Mouse (Mus musculus): ENCODE results near the gene Gbe1. TPM values are rescaled to one million over a fixed set of nuclear protein-coding genes. Genes with fewer than 3 reads are reported as not detected.

Gbe1 gene
- polyA plus RNA-seq, 1 experiment, result 333 TPM

GRCm38 (mm10) chr16:70585964-70586363, 272.2 kb downstream of the Gbe1 start:
- Histone ChIP-seq H3K4me3 (ENCODE audit: insufficient read depth, low read depth, low read length) (no peak overlapping the region), H3K27ac (replicated peaks; ENCODE audit: low read depth, low read length) (no peak overlapping the region), H3K4me1 (ENCODE audit: control insufficient read depth, insufficient read depth, insufficient read length, low read length) (no peaks in the 10 kb centered on the region)

- no peak overlapping the region for H3K4me3 ChIP-seq (ENCODE audit: insufficient read depth, low read depth, low read length)
- H3K27ac ChIP-seq (replicated peaks; ENCODE audit: low read depth, low read length), result no peak overlapping the region
- H3K4me1 ChIP-seq (ENCODE audit: control insufficient read depth, insufficient read depth, insufficient read length, low read length), result no peaks in the 10 kb centered on the region
Measured at GRCm38 (mm10) chr16:70602326-70602725, 288.6 kb downstream of the Gbe1 start.

- Histone ChIP-seq H3K27ac (replicated peaks; ENCODE audit: low read depth, low read length) (no peak overlapping the region), H3K4me3 (ENCODE audit: insufficient read depth, low read depth, low read length) (no peak overlapping the region), H3K4me1 (ENCODE audit: control insufficient read depth, insufficient read depth, insufficient read length, low read length) (no peaks in the 10 kb centered on the region)
Measured at GRCm38 (mm10) chr16:70608358-70608757, 294.6 kb downstream of the Gbe1 start.

- no peak overlapping the region for H3K27ac ChIP-seq (replicated peaks; ENCODE audit: low read depth, low read length)
- H3K4me3 ChIP-seq (ENCODE audit: insufficient read depth, low read depth, low read length), result no peak overlapping the region
- no peaks in the 10 kb centered on the region for H3K4me1 ChIP-seq (ENCODE audit: control insufficient read depth, insufficient read depth, insufficient read length, low read length)
Measured at GRCm38 (mm10) chr16:70617691-70618090, 303.9 kb downstream of the Gbe1 start.

GRCm38 (mm10) chr16:70618168-70618567, 304.4 kb downstream of the Gbe1 start:
- H3K27ac ChIP-seq (replicated peaks; ENCODE audit: low read depth, low read length), result no peak overlapping the region
- no peaks in the 10 kb centered on the region for H3K4me1 ChIP-seq (ENCODE audit: control insufficient read depth, insufficient read depth, insufficient read length, low read length)
- H3K4me3 ChIP-seq (ENCODE audit: insufficient read depth, low read depth, low read length), result no peak overlapping the region
